Mouse (Mus musculus): ENCODE measurements at regions not wholly inside any gene's neighbourhood (a gene's known extent, or its start where the extent isn't known, plus 50 kb on each side); places are given as distances from the start of the nearest gene placed in this dataset.

GRCm38 (mm10) chr8:51254109-51254508 is 2257.4 kb upstream of the Aga start:
- ChIA-PET POLR2A (no interaction called here), CTCF (interaction anchor here (0.6 kb wide), 1 partner anchor 194 kb away, joined by 3 read pairs; no protein-coding TSS in a partner anchor)
- H3K27me3 ChIP-seq, result no peaks in the 10 kb centered on the region
- DNase-seq (ENCODE audit: low read depth, low spot score) (no peak), ATAC-seq (no peak)
- in situ Hi-C loops (cut with MboI; ENCODE audit: low pct_unique_long_range_greater_than_20kb), result no loop called here
- TF ChIP-seq CTCF (IDR thresholded peaks at IDR 0.05), result no peak

- in situ Hi-C loops (cut with MboI; ENCODE audit: low pct_unique_long_range_greater_than_20kb), result no loop called here
- POLR2A ChIA-PET, result no interaction called here
- ATAC-seq, result no peak
Measured at GRCm38 (mm10) chr8:51298293-51299015, 2213.1 kb upstream of the Aga start.

More at GRCm38 (mm10) chr8:51298293-51299015, 2213.1 kb upstream of the Aga start:
- TF ChIP-seq CTCF (IDR thresholded peaks at IDR 0.05), result no peak
- no peaks in the 10 kb centered on the region for H3K27me3 ChIP-seq
- DNase-seq (ENCODE audit: low read depth, low spot score), result no peak
- CTCF ChIA-PET, result no interaction called here

Data from Patski (cell line).